In the genomic region with DNA sequence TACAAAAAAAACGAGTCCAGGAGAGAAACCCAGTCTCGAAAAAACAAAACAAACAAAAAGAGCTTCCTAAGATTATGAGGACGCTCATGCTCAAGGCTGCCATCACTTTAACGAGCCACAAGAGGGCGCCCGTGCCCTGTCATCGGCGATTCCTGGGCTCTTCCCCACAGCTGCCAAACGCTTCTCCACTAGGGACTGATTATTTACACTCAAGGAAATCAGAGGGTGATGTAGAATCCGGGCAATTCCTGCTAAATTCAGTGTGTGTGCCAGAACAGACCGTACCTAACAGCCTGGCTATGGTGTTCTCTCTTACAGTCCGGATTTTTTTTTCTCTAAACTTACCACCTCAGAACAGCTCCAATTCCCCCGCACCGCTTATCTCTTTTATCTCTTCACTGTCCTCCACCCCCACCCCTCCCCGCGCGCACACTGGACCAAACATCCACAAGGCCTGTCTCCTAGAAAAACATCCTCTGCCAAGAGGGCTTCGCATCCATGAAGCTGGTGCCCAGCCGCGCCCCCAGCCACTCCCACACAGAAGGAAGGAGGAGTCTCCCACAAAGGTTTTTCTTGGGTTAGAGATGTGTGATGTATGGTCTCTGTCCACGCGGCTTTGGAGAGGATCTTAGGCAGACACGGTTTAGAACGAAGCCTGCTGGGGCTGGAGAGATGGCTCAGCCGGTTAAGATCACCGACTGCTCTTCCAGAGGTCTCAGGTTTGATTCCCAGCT, we compare ENCODE assay signal across 8 mouse cellular contexts. TPM values are rescaled to one million over a fixed set of nuclear protein-coding genes. Genes with fewer than 3 reads are reported as not detected.
DNase-seq lines count a peak whose midpoint lies in the region; ATAC-seq and TF ChIP-seq lines count a peak whose summit lies in the region.

No protein-coding gene starts in this region.

- intact Hi-C loops in heart, postnatal 10 days (cut with DNase I), result loop anchor here (1.0 to 5.0 kb wide), 3 partner anchors 39 to 370 kb away; no protein-coding TSS in a partner anchor

- H3K4me3 ChIP-seq in forebrain, embryonic 13.5 days, result no peak overlapping the region
- H3K4me3 ChIP-seq in lung, embryonic 15.5 days, result no peak overlapping the region

- H3K9ac ChIP-seq in forebrain, embryonic 13.5 days, result no peak overlapping the region
- no peak overlapping the region for H3K9ac ChIP-seq in lung, embryonic 15.5 days

- H3K36me3 ChIP-seq in forebrain, embryonic 13.5 days (ENCODE audit: poor library complexity, severe bottlenecking), result no peaks in the 10 kb centered on the region
- no peaks in the 10 kb centered on the region for H3K36me3 ChIP-seq in lung, embryonic 15.5 days

- peak overlapping the region; percentile 34 for H3K4me2 ChIP-seq in forebrain, embryonic 13.5 days
- H3K4me2 ChIP-seq in lung, embryonic 15.5 days, result peak overlapping the region; percentile 27

- CTCF ChIA-PET in Patski (lab: Charles Lee), result interaction anchor here (0.7 to 1.9 kb wide), 5 partner anchors 16 to 368 kb away, joined by 3 to 10 read pairs (median 5); no protein-coding TSS in a partner anchor

- POLR2A ChIA-PET in Patski (lab: Charles Lee), result interaction anchor here (0.6 to 1.4 kb wide), 2 partner anchors 13 to 201 kb away, joined by 3 read pairs; no protein-coding TSS in a partner anchor

- ATAC-seq in Patski, result peak; percentile 32
- ATAC-seq in forebrain, embryonic 13.5 days, result peak; percentile 66
- no peak for ATAC-seq in lung, embryonic 15.5 days (ENCODE audit: borderline replicate concordance, extremely low read depth, low FRiP score, low TSS enrichment)
- ATAC-seq in neutrophil, adult 5-6 weeks (ENCODE audit: extremely low read depth, insufficient number of reproducible peaks, low FRiP score, poor library complexity, severe bottlenecking), result peak; percentile 46; the same call in 1 of the 2 replicates

- peaks cover 29% of the 10 kb centered on the region for H3K27me3 ChIP-seq in Patski
- H3K27me3 ChIP-seq in forebrain, embryonic 13.5 days, result peaks cover 37% of the 10 kb centered on the region; the same call in 1 of the 2 replicates
- peaks cover 5% of the 10 kb centered on the region; the same call in 1 of the 2 replicates for H3K27me3 ChIP-seq in lung, embryonic 15.5 days

- WGBS in forebrain, embryonic 13.5 days, result 21% methylated on average over 26 of the region's 26 CpGs
- WGBS in lung, embryonic 15.5 days, result 14% methylated on average over 26 of the region's 26 CpGs

- H3K4me1 ChIP-seq in forebrain, embryonic 13.5 days, result 0 out of 2 replicates have a peak, but pooled peaks cover 4% of the 10 kb centered on the region
- peaks cover 3% of the 10 kb centered on the region; the same call in 1 of the 2 replicates for H3K4me1 ChIP-seq in lung, embryonic 15.5 days

- DNase-seq in Patski (ENCODE audit: low read depth, low spot score), result no peak
- peak; percentile 40 for DNase-seq in cerebellum, adult 11 months
- DNase-seq in heart, postnatal 10 days, result peak; percentile 69 to 81
- DNase-seq in layer of hippocampus, adult 18-20 months (ENCODE audit: low spot score in 2 of 2), result peak; percentile 34 to 71
- DNase-seq in urinary bladder, postnatal 4 days (ENCODE audit: low spot score in 2 of 2), result peak; percentile 45 to 67

- no peaks in the 10 kb centered on the region for H3K9me3 ChIP-seq in forebrain, embryonic 13.5 days (replicated peaks)
- H3K9me3 ChIP-seq in lung, embryonic 15.5 days, result no peaks in the 10 kb centered on the region

- no peak overlapping the region for H3K27ac ChIP-seq in forebrain, embryonic 13.5 days
- H3K27ac ChIP-seq in lung, embryonic 15.5 days, result no peak overlapping the region

- TF ChIP-seq CTCF in Patski (IDR thresholded peaks at IDR 0.05), result peak; percentile 92

- in situ Hi-C loops in Patski (cut with MboI; ENCODE audit: low pct_unique_long_range_greater_than_20kb), result no loop called here

RNA-seq across cellular contexts. Expression of gene Tlx1, which starts 26.7 kb away (rescaled TPM):
- polyA plus RNA-seq in Patski (2021), result not detected
- 0.14 TPM in 1 of 2 replicates, not detected in the other for polyA plus RNA-seq in forebrain, embryonic 13.5 days (2015; fragmentation: Nextera tagmentation; extraction: Ambion mirVana)
- total RNA-seq in heart, postnatal 10 days (2021), result under 1 TPM; 0.27 to 0.48 TPM
- not detected for total RNA-seq in layer of hippocampus, adult 18-20 months (2021)
- polyA plus RNA-seq in lung, embryonic 15.5 days (2015; fragmentation: Nextera tagmentation; extraction: Ambion mirVana), result not detected in 2 replicates
- total RNA-seq in neutrophil, adult 5-6 weeks (2017), result not detected in 2 replicates

RNA-seq across cellular contexts. Expression of gene Lbx1, which starts 58.4 kb away (rescaled TPM):
- polyA plus RNA-seq in Patski (2021), result not detected
- polyA plus RNA-seq in forebrain, embryonic 13.5 days (2015; fragmentation: Nextera tagmentation; extraction: Ambion mirVana), result not detected in 2 replicates
- not detected for total RNA-seq in heart, postnatal 10 days (2021)
- total RNA-seq in layer of hippocampus, adult 18-20 months (2021), result not detected
- polyA plus RNA-seq in lung, embryonic 15.5 days (2015; fragmentation: Nextera tagmentation; extraction: Ambion mirVana), result not detected in 2 replicates
- not detected in 2 replicates for total RNA-seq in neutrophil, adult 5-6 weeks (2017)
